Mouse (Mus musculus): Measurements from ENCODE around the gene Pygb. TPM values are rescaled to one million over a fixed set of nuclear protein-coding genes. Genes with fewer than 3 reads are reported as not detected.

Gene Pygb
- 39.5 and 45.4 TPM in 2 replicates for polyA plus RNA-seq (2011; ENCODE audit: insufficient read depth, insufficient read length, low read depth, missing spikeins)

DNA sequence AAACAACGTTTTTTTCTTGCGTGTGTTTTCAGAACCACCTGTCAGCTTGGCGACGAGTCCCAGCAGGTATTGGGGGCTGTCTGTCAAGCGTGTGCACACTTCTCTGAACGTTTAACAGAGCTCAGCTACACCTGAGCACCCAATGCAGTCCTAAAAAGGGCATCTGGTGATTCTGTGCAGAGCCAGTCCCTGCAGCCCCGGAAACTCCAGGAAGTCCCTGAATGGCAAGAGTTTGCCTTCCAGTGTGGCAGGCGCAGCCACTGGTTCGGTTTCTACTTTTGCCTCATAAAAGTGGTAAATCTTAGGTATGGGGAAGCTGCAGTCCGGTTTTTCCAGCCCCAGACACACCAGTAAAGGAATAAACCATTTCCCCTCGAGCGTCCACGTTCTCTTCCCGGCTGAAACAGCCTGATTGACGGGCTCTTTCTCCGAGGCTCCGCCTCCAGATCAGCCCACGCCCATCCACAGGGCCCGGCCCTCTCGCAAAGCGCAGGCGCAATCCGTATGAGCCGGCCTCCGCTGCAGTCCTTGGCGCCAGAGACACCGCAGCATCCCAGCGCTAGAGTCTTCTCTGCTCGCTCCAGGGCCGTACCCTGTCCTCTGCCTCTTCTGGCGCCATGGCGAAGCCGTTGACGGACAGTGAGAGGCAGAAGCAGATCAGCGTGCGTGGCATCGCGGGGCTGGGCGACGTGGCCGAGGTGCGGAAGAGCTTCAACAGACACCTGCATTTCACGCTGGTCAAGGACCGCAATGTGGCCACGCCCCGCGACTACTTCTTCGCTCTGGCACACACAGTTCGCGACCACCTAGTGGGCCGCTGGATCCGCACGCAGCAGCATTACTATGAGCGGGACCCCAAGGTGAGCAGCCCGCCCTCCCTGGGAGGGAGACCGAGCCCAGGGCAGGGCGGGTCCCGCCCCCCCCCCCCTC, at the start of gene Pygb:
Gene Pygb, plus strand, starts transcription at position 485 of the 930 bp plus-strand sequence.
- Histone ChIP-seq H3K4me3 (ENCODE audit: low read depth, low read length) (peak within 1 kb of the TSS; percentile 93), H3K9ac (ENCODE audit: low read depth, poor library complexity, severe bottlenecking) (peak within 1 kb of the TSS; percentile 20), H3K27ac (ENCODE audit: insufficient read depth, low read length) (no peak within 1 kb of the TSS), H3K9me3 (replicated peaks; ENCODE audit: control insufficient read depth, insufficient read depth, low read length, poor library complexity, severe bottlenecking) (no peaks in the 10 kb centered on the region), H3K27me3 (ENCODE audit: control insufficient read depth, insufficient read depth, low read length, poor library complexity, severe bottlenecking) (no peaks in the 10 kb centered on the region), H3K4me1 (ENCODE audit: control insufficient read depth, insufficient read depth, low read length) (no peaks in the 10 kb centered on the region), H3K36me3 (ENCODE audit: control insufficient read depth, insufficient read depth, low read length, poor library complexity, severe bottlenecking) (no peaks in the 10 kb centered on the region)
- TF ChIP-seq CTCF (IDR thresholded peaks at IDR 0.05; ENCODE audit: low read depth, low read length) (no peak), POLR2A (IDR thresholded peaks at IDR 0.05; ENCODE audit: insufficient read depth, low read length) (peak; percentile 60)

DNA sequence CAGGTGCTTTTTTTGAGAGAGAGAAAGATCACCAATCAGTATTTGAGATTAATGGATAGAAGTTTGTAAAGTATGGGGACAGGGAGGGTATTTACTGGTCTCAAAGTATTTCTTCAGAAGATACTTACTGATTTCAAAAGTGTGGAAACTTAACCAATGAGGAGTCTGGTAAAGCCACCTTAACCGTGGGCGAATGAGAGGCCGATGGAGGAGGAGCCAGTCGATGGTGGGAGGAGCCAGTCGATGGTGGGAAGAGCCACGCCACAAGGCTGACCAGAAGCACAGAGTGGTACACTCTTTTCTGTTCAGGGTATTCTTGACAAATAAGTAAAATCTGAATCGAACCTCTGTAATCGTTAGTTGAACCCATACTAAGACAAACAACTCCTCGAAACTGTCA, 48.7 kb upstream of the Pygb start:
- Histone ChIP-seq H3K27me3 (ENCODE audit: control insufficient read depth, insufficient read depth, low read length, poor library complexity, severe bottlenecking) (no peaks in the 10 kb centered on the region), H3K4me1 (ENCODE audit: control insufficient read depth, insufficient read depth, low read length) (peaks cover 4% of the 10 kb centered on the region), H3K36me3 (ENCODE audit: control insufficient read depth, insufficient read depth, low read length, poor library complexity, severe bottlenecking) (no peaks in the 10 kb centered on the region), H3K9me3 (replicated peaks; ENCODE audit: control insufficient read depth, insufficient read depth, low read length, poor library complexity, severe bottlenecking) (no peaks in the 10 kb centered on the region), H3K4me3 (ENCODE audit: low read depth, low read length) (no peak overlapping the region), H3K27ac (ENCODE audit: insufficient read depth, low read length) (no peak overlapping the region), H3K9ac (ENCODE audit: low read depth, poor library complexity, severe bottlenecking) (no peak overlapping the region)
- TF ChIP-seq EP300 (IDR thresholded peaks at IDR 0.05; ENCODE audit: insufficient read depth, low read depth, low read length) (no peak), POLR2A (IDR thresholded peaks at IDR 0.05; ENCODE audit: insufficient read depth, low read length) (no peak), CTCF (IDR thresholded peaks at IDR 0.05; ENCODE audit: low read depth, low read length) (no peak)

DNA sequence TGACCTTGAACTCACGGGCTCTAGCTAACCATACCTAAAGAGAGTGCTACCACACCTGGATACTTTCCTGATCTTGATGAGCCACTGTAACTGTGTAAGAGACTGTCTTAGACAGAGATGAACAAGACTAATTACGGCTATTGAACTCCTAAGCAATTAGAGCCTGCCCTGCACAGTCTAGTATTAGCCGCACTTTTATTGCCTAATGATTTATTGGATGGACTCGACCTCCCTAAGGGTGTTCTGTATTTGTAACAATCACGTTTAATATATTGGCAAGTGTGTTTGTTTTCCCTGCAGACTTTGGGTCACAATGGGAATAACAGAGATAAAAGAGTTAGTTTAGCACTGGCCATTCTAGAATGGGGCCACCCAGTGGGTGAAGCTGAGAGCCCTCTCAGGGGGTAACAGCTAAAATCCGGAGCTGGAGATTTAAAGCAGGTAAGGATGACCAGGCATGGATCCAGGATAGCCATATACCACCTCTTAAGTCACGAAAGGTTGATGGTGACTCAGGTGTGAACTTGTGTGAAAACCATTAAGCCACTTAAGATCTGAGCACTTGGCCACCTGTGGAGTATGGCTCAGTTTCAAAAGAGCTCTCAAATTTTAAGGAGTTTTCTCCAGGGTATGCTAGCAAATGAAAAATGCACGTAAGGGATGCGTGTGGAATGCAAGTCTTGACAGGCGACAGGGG, 46.2 kb upstream of the Pygb start:
- no peak for TF ChIP-seq CTCF (IDR thresholded peaks at IDR 0.05; ENCODE audit: low read depth, low read length)
- TF ChIP-seq POLR2A (IDR thresholded peaks at IDR 0.05; ENCODE audit: insufficient read depth, low read length) = no peak

DNA sequence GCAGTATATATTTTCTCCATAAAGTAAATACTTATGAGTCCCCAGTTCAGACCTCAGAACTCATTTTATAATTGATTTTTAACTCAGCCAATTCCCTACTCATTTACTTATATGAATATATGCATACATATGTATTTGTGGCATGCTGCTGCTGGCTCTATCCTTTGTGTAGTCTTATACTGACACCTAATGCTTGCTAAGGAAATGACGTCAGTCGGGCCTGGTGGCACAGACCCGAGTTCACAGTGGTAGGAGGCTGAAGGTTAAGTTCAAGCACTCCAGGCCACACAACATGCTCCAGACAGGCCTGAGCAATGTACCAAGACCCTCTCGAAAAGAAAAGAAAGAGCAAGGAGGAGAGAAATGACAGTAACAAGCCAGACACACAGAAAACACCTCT, 45.1 kb upstream of the Pygb start:
- H3K27me3 ChIP-seq (ENCODE audit: control insufficient read depth, insufficient read depth, low read length, poor library complexity, severe bottlenecking) = no peaks in the 10 kb centered on the region
- no peak overlapping the region for H3K4me3 ChIP-seq (ENCODE audit: low read depth, low read length)
- peak; percentile 47 for TF ChIP-seq CTCF (IDR thresholded peaks at IDR 0.05; ENCODE audit: low read depth, low read length)
- no peak for TF ChIP-seq EP300 (IDR thresholded peaks at IDR 0.05; ENCODE audit: insufficient read depth, low read depth, low read length)
- H3K9ac ChIP-seq (ENCODE audit: low read depth, poor library complexity, severe bottlenecking) = no peak overlapping the region
- no peaks in the 10 kb centered on the region for H3K36me3 ChIP-seq (ENCODE audit: control insufficient read depth, insufficient read depth, low read length, poor library complexity, severe bottlenecking)
- no peaks in the 10 kb centered on the region for H3K9me3 ChIP-seq (replicated peaks; ENCODE audit: control insufficient read depth, insufficient read depth, low read length, poor library complexity, severe bottlenecking)
- no peak overlapping the region for H3K27ac ChIP-seq (ENCODE audit: insufficient read depth, low read length)
- H3K4me1 ChIP-seq (ENCODE audit: control insufficient read depth, insufficient read depth, low read length) = peaks cover 2% of the 10 kb centered on the region

More for the DNA sequence above, 46.2 kb upstream of the Pygb start:
- Histone ChIP-seq H3K4me3 (ENCODE audit: low read depth, low read length) (no peak overlapping the region), H3K9me3 (replicated peaks; ENCODE audit: control insufficient read depth, insufficient read depth, low read length, poor library complexity, severe bottlenecking) (no peaks in the 10 kb centered on the region), H3K36me3 (ENCODE audit: control insufficient read depth, insufficient read depth, low read length, poor library complexity, severe bottlenecking) (no peaks in the 10 kb centered on the region), H3K27me3 (ENCODE audit: control insufficient read depth, insufficient read depth, low read length, poor library complexity, severe bottlenecking) (no peaks in the 10 kb centered on the region), H3K27ac (ENCODE audit: insufficient read depth, low read length) (no peak overlapping the region), H3K4me1 (ENCODE audit: control insufficient read depth, insufficient read depth, low read length) (peaks cover 4% of the 10 kb centered on the region), H3K9ac (ENCODE audit: low read depth, poor library complexity, severe bottlenecking) (no peak overlapping the region)

DNA sequence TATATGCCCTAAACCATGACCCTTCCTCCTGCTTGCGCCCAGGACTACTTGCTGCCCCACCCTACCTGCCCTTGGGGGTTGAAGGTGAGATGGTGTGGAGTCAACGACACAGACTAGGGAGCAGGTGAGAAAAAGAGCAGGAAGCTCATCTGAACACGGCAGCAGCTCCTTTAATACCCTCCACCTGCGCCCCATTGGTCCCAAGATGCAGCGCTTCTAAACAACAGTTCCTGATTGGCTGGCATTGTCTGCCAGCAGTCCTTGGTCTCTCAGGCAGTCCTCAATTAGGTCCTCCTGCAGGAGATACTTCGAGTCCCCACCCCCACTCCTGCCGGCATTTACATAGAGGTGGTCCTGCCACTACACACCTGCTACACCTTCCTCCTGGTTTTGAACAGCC, 41.5 kb upstream of the Pygb start:
- TF ChIP-seq CTCF (IDR thresholded peaks at IDR 0.05; ENCODE audit: low read depth, low read length) (no peak), EP300 (IDR thresholded peaks at IDR 0.05; ENCODE audit: insufficient read depth, low read depth, low read length) (no peak), POLR2A (IDR thresholded peaks at IDR 0.05; ENCODE audit: insufficient read depth, low read length) (no peak)
- H3K36me3 ChIP-seq (ENCODE audit: control insufficient read depth, insufficient read depth, low read length, poor library complexity, severe bottlenecking) = no peaks in the 10 kb centered on the region

DNA sequence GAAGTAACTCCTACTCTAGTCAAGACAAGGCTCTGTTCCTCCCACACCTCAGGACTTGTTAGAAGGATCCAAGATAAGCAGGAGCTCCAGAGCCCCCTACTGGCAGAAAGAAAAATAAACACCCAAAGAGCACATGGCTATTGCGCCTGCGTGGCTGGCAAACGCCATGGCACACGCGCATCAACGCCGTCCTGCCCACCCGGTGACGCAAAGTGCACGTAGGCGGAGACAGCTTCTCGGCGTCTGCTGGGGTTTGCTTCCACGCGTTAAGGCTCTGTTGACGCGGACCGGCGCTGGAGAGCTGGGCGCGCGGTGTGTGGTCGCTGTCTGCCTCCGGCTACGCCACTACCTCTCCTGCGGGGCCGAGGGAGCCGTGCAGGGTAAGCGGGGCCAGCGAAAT, 37.7 kb upstream of the Pygb start, which contains the start of gene Entpd6:
Gene Entpd6, plus strand, starts transcription at position 189 of the 400 bp plus-strand sequence.
- no peaks in the 10 kb centered on the region for H3K36me3 ChIP-seq (ENCODE audit: control insufficient read depth, insufficient read depth, low read length, poor library complexity, severe bottlenecking)
- peak within 1 kb of the TSS; percentile 82 for H3K4me3 ChIP-seq (ENCODE audit: low read depth, low read length)
- no peaks in the 10 kb centered on the region for H3K9me3 ChIP-seq (replicated peaks; ENCODE audit: control insufficient read depth, insufficient read depth, low read length, poor library complexity, severe bottlenecking)
- TF ChIP-seq CTCF (IDR thresholded peaks at IDR 0.05; ENCODE audit: low read depth, low read length) (peak; percentile 65), EP300 (IDR thresholded peaks at IDR 0.05; ENCODE audit: insufficient read depth, low read depth, low read length) (0 out of 2 replicates have a peak, but pooled peaks have one; percentile 33), POLR2A (IDR thresholded peaks at IDR 0.05; ENCODE audit: insufficient read depth, low read length) (peak; percentile 76)
- H3K27me3 ChIP-seq (ENCODE audit: control insufficient read depth, insufficient read depth, low read length, poor library complexity, severe bottlenecking) = no peaks in the 10 kb centered on the region
- H3K9ac ChIP-seq (ENCODE audit: low read depth, poor library complexity, severe bottlenecking) = peak within 1 kb of the TSS; percentile 74
- no peak within 1 kb of the TSS for H3K27ac ChIP-seq (ENCODE audit: insufficient read depth, low read length)
- H3K4me1 ChIP-seq (ENCODE audit: control insufficient read depth, insufficient read depth, low read length) = no peaks in the 10 kb centered on the region

More for the DNA sequence above, 41.5 kb upstream of the Pygb start:
- no peak overlapping the region for H3K4me3 ChIP-seq (ENCODE audit: low read depth, low read length)
- no peaks in the 10 kb centered on the region for H3K27me3 ChIP-seq (ENCODE audit: control insufficient read depth, insufficient read depth, low read length, poor library complexity, severe bottlenecking)
- no peaks in the 10 kb centered on the region for H3K9me3 ChIP-seq (replicated peaks; ENCODE audit: control insufficient read depth, insufficient read depth, low read length, poor library complexity, severe bottlenecking)
- no peak overlapping the region for H3K27ac ChIP-seq (ENCODE audit: insufficient read depth, low read length)
- no peak overlapping the region for H3K9ac ChIP-seq (ENCODE audit: low read depth, poor library complexity, severe bottlenecking)
- H3K4me1 ChIP-seq (ENCODE audit: control insufficient read depth, insufficient read depth, low read length) = no peaks in the 10 kb centered on the region

Data from ES-Bruce4 (cell line).